In the genomic region with DNA sequence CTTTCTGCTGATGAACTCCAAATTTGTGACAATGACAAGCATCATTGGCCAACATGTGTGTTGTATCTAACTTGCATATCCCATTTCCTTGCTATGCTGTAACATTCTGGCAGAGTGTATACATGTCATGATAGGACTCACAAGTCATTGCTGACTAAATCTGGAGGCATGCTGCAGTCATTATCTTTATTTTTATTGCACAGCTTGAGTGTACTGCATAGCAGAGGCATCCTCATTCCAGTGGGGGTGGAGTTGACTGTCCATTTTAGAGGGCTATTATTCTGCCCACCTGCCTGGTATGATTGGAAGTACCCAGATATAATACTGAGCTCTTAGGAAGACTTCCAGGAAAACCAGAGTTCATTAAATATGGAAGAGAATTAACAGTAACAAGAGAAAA, we compare ENCODE assay signal across 17 mouse cellular contexts.
"Had no signal": no experiment of that assay in that cellular context is flagged by ENCODE, and none has a peak within 500 bp of the region (broad histone marks: within the 10 kb centered on the region; RNA-seq: fewer than 3 reads in every experiment).

No protein-coding gene starts in this region.

- H3K27me3 ChIP-seq: limb, embryonic 13.5 days; liver, embryonic 12.5 days; liver, embryonic 15.5 days; lung, embryonic 15.5 days; neural tube, embryonic 12.5 days; stomach, embryonic 15.5 days had no signal

- H3K36me3 ChIP-seq: limb, embryonic 10.5 days; limb, embryonic 13.5 days; liver, embryonic 12.5 days; liver, embryonic 15.5 days; lung, embryonic 15.5 days; neural tube, embryonic 12.5 days; stomach, embryonic 15.5 days had no signal

- H3K27ac ChIP-seq: limb, embryonic 10.5 days; limb, embryonic 13.5 days; liver, embryonic 12.5 days; liver, embryonic 15.5 days; lung, embryonic 15.5 days; neural tube, embryonic 12.5 days; stomach, embryonic 15.5 days had no signal

- H3K4me2 ChIP-seq: limb, embryonic 13.5 days; liver, embryonic 12.5 days; liver, embryonic 15.5 days; lung, embryonic 15.5 days; midbrain, embryonic 11.5 days; neural tube, embryonic 12.5 days; stomach, embryonic 15.5 days had no signal

- H3K9ac ChIP-seq: limb, embryonic 13.5 days; liver, embryonic 12.5 days; liver, embryonic 15.5 days; lung, embryonic 15.5 days; neural tube, embryonic 12.5 days; stomach, embryonic 15.5 days had no signal

- ATAC-seq: liver, embryonic 12.5 days had no signal

- DNase-seq: kidney, adult 11 months; kidney, adult 9 months; liver; lung, adult 18-20 months; lung, postnatal 4 days; midbrain, embryonic 14.5 days; right cerebral cortex, postnatal 14 days; spleen, adult 18-20 months; thymus, postnatal 25 days had no signal

- H3K4me3 ChIP-seq: limb, embryonic 10.5 days; limb, embryonic 13.5 days; liver, embryonic 12.5 days; liver, embryonic 15.5 days; lung, embryonic 15.5 days; neural tube, embryonic 12.5 days; stomach, embryonic 15.5 days had no signal

- H3K9me3 ChIP-seq: limb, embryonic 10.5 days; liver, embryonic 12.5 days; liver, embryonic 15.5 days; lung, embryonic 15.5 days; stomach, embryonic 15.5 days had no signal

- H3K4me1 ChIP-seq: limb, embryonic 13.5 days; liver, embryonic 12.5 days; liver, embryonic 15.5 days; lung, embryonic 15.5 days; neural tube, embryonic 12.5 days; stomach, embryonic 15.5 days had no signal
